Mouse (Mus musculus): ENCODE measurements around the gene Syt11. TPM values are rescaled to one million over a fixed set of nuclear protein-coding genes. Genes with fewer than 3 reads are reported as not detected.
"Not testable (repeated sequence)": the region's sequence is repeated elsewhere in the genome, so short reads cannot be mapped to it uniquely, and the experiment has no call there.

Gene Syt11
- 4.7 and 5.2 TPM in 2 replicates for polyA plus RNA-seq (2014; fragmentation: Nextera tagmentation; extraction: Ambion mirVana)

DNA sequence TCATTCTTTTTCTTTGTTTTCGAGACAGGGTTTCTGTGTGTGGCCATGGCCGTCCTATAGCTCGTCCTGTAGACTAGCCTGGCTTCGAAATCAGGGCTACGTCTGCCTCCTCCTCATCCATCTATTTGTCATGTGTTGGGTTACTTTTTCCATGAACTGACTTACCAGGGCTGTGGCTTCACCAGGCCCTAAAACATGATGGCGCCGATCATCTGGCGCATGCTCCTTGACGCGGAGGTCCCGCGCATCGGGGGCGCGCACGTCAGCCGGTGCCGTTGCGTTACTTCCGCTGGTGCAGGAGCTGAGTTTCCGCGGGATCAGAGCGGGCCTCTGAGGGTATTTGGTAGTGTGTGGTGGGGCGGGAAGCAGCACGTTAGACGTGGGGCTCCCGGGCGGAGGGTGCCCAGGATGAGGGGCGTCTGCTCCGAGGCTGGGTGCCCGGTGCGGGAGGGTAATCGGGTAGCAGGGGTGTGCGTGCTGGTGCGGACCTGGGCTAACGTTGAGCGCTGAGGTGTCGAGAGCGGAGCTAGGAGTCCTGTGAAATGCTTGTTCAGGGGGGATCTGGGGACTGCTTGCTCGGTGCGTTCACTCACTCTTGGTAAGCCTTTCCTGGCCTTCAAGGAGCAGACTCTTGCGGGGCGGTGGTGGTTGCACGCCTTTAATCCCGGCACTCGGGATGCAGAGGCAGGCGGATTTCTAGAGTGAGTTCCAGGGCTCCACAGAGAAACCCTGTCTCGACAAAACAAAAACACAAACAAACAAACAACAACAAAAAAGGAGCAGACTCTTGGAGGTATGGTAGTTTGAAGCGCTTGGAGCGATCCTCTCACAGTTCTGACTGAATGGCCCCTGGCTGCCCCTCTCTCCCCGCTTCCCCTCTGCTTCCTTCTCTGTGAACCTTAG lies at the start of gene Syt11:
Syt11 (minus strand) TSS at position 226 of the 903 bp plus-strand sequence.
- Histone ChIP-seq H3K9ac (ENCODE audit: low read depth, low read length) (peak within 1 kb of the TSS; percentile 57), H3K27ac (ENCODE audit: low read depth, low read length) (peak within 1 kb of the TSS; percentile 62; the same call in 1 of the 2 replicates)

DNA sequence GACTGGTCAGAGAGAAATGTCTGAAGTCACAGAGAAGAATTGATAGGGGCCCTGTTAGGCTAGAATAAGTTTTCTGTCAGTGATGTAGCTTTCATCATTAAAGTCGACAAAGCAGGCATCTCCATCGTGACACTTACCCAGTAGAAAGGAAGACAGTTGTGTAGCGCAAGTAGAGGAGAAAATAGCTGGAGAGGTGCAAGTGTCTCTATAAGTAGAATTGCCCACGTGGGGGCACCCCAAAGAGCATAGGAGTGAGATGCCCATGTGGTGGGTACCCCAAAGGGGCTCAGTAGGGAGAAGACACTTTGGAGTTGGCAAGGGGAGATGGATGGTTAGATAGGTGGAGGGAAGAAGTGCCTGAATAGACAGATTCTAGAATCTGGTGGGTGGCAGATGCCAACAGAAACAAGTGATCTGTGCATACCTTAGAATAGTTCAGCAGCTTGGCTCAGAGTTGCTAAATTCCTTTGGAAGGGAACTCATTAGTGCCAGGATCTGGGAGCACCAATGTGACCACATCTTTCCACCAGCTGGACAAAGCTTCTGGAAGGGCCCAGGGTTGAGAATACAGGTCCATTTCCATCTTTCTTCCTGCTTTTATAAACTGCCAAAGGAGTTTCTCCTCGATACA lies 29.1 kb upstream of the Syt11 start:
- Histone ChIP-seq H3K36me3 (ENCODE audit: control insufficient read depth, insufficient read depth, low read length) (peaks cover 2% of the 10 kb centered on the region; the same call in 1 of the 2 replicates), H3K9ac (ENCODE audit: low read depth, low read length) (no peak overlapping the region), H3K27me3 (replicated peaks; ENCODE audit: control insufficient read depth, insufficient read depth, low read length) (no peaks in the 10 kb centered on the region), H3K27ac (ENCODE audit: low read depth, low read length) (no peak overlapping the region), H3K4me1 (replicated peaks; ENCODE audit: control insufficient read depth, insufficient read depth, low read length) (no peaks in the 10 kb centered on the region), H3K4me3 (ENCODE audit: low read depth, low read length) (no peak overlapping the region), H3K4me2 (no peak overlapping the region), H3K9me3 (ENCODE audit: control insufficient read depth, low read length) (no peaks in the 10 kb centered on the region)
- 88% methylated on average over 5 of the region's 5 CpGs for WGBS
- DNase-seq (ENCODE audit: low spot score) = no peak
- no peak for ATAC-seq (replicated peaks; ENCODE audit: low FRiP score)

More for the DNA sequence above, at the start of gene Syt11:
- not testable (repeated sequence) for H3K9me3 ChIP-seq (ENCODE audit: control insufficient read depth, low read length); H3K4me1 ChIP-seq (replicated peaks; ENCODE audit: control insufficient read depth, insufficient read depth, low read length); H3K27me3 ChIP-seq (replicated peaks; ENCODE audit: control insufficient read depth, insufficient read depth, low read length); H3K36me3 ChIP-seq (ENCODE audit: control insufficient read depth, insufficient read depth, low read length)
- DNase-seq (ENCODE audit: low spot score) (peak; percentile 46), ATAC-seq (replicated peaks; ENCODE audit: low FRiP score) (peak; percentile 82)
- WGBS = 5% methylated on average over 33 of the region's 51 CpGs
- H3K4me3 ChIP-seq (ENCODE audit: low read depth, low read length) = peak within 1 kb of the TSS; percentile 51
- peak within 1 kb of the TSS; percentile 61 for H3K4me2 ChIP-seq

- not testable (repeated sequence) for ATAC-seq (replicated peaks; ENCODE audit: low FRiP score)
- 80% methylated on average over 6 of the region's 6 CpGs for WGBS
Measured at GRCm38 (mm10) chr3:88797507-88797906, 22.5 kb upstream of the Syt11 start.

DNA sequence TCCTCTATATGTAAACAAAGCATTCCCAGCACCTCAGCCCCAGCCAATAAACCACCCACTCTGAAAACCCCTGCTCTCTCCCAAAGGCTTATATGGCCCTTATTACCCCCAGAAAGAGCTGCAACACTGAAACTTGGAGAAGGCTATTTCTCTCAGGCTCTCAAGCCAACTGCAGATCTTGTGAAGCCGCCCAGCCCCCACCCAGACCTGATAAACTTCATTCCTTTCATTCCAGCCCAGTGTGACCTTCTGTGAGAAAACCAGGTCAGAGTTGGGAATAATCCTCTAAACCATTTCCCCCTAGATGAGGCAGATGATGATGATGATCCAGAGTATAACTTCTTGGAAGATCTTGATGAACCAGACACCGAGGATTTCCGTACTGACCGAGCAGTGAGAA lies 13.1 kb upstream of the Syt11 start:
- WGBS = 100% methylated on average over 1 of the region's 4 CpGs
- H3K9me3 ChIP-seq (ENCODE audit: control insufficient read depth, low read length); DNase-seq (ENCODE audit: low spot score): not testable (repeated sequence)

More at GRCm38 (mm10) chr3:88797507-88797906, 22.5 kb upstream of the Syt11 start:
- H3K36me3 ChIP-seq (ENCODE audit: control insufficient read depth, insufficient read depth, low read length); H3K4me2 ChIP-seq; H3K27me3 ChIP-seq (replicated peaks; ENCODE audit: control insufficient read depth, insufficient read depth, low read length); H3K27ac ChIP-seq (ENCODE audit: low read depth, low read length); H3K9ac ChIP-seq (ENCODE audit: low read depth, low read length); H3K9me3 ChIP-seq (ENCODE audit: control insufficient read depth, low read length); H3K4me1 ChIP-seq (replicated peaks; ENCODE audit: control insufficient read depth, insufficient read depth, low read length); DNase-seq (ENCODE audit: low spot score); H3K4me3 ChIP-seq (ENCODE audit: low read depth, low read length): not testable (repeated sequence)

GRCm38 (mm10) chr3:88786805-88787204 lies 11.8 kb upstream of the Syt11 start:
- H3K9me3 ChIP-seq (ENCODE audit: control insufficient read depth, low read length); H3K4me1 ChIP-seq (replicated peaks; ENCODE audit: control insufficient read depth, insufficient read depth, low read length); H3K27me3 ChIP-seq (replicated peaks; ENCODE audit: control insufficient read depth, insufficient read depth, low read length); H3K9ac ChIP-seq (ENCODE audit: low read depth, low read length); ATAC-seq (replicated peaks; ENCODE audit: low FRiP score); H3K4me2 ChIP-seq; H3K4me3 ChIP-seq (ENCODE audit: low read depth, low read length); DNase-seq (ENCODE audit: low spot score); H3K36me3 ChIP-seq (ENCODE audit: control insufficient read depth, insufficient read depth, low read length); H3K27ac ChIP-seq (ENCODE audit: low read depth, low read length): not testable (repeated sequence)
- no CpG with 5 or more reads among the region's 8 CpGs for WGBS

More for the DNA sequence above, 13.1 kb upstream of the Syt11 start:
- H3K4me3 ChIP-seq (ENCODE audit: low read depth, low read length); H3K9ac ChIP-seq (ENCODE audit: low read depth, low read length); H3K27ac ChIP-seq (ENCODE audit: low read depth, low read length); H3K4me1 ChIP-seq (replicated peaks; ENCODE audit: control insufficient read depth, insufficient read depth, low read length); H3K27me3 ChIP-seq (replicated peaks; ENCODE audit: control insufficient read depth, insufficient read depth, low read length); ATAC-seq (replicated peaks; ENCODE audit: low FRiP score); H3K4me2 ChIP-seq; H3K36me3 ChIP-seq (ENCODE audit: control insufficient read depth, insufficient read depth, low read length): not testable (repeated sequence)

DNA sequence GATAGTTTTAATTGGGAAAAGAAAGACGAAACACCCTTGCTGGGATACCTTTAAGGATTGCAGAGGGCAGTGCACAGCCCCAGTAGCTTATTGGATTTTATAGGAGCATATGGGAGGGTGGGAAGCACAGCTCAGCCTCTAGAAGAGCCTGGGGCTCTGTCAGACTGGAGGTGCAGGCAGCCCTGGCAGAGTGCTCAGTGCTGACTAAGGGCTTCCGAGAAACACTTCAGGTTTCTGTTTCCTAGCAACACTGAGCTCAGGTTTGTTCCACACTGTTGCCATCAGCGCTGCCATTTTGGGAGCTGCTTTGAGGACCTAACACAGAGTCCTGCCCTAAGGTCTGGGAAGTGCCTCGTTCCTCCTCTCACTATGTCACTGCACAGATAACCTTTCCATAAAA lies 11.4 kb upstream of the Syt11 start:
- H3K9me3 ChIP-seq (ENCODE audit: control insufficient read depth, low read length); H3K27ac ChIP-seq (ENCODE audit: low read depth, low read length); H3K36me3 ChIP-seq (ENCODE audit: control insufficient read depth, insufficient read depth, low read length); H3K4me3 ChIP-seq (ENCODE audit: low read depth, low read length); H3K4me1 ChIP-seq (replicated peaks; ENCODE audit: control insufficient read depth, insufficient read depth, low read length); H3K4me2 ChIP-seq; DNase-seq (ENCODE audit: low spot score); H3K9ac ChIP-seq (ENCODE audit: low read depth, low read length); H3K27me3 ChIP-seq (replicated peaks; ENCODE audit: control insufficient read depth, insufficient read depth, low read length); ATAC-seq (replicated peaks; ENCODE audit: low FRiP score): not testable (repeated sequence)
- 83% methylated on average over 1 of the region's 4 CpGs for WGBS

DNA sequence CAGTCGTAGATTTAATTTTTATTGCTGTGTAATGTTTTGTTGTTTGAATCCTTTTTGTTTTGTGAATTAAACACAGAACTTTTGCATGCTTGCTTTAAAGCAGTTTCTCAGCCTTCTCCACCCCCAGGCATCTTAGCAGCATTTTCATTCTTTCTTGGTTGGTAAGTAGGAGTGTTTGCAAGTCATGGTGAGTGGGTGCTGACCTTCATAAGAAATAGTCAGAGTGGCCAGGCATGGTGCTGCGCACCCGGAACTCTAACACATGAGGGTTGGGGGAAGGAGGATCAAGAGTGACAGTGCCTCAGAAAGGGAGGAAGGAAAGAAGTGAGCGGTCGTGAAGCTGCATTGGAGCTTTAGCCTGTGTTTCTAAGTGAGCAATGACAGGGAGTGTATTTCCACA lies 9.9 kb upstream of the Syt11 start:
- WGBS = 92% methylated on average over 5 of the region's 5 CpGs
- ATAC-seq (replicated peaks; ENCODE audit: low FRiP score) (no peak), DNase-seq (ENCODE audit: low spot score) (no peak)

DNA sequence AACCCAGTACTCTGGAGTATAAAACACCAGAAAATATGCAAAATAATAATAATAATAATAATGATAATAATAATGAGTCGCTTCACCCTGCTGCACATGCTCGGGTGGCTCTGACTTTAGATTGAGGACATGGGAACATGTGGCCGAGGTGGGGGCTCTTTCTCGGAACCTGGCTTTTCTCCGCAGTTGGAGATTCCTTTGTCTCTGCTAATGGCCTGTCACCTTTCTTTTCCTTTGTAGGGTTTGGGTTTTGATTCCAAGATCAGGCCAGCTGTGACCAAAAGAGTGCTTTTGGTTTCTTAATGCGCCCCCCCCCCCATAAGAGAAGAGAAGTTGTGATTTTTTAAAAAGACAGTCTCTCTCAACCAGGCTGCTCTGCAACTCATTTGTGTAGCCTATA lies 1.8 kb downstream of the Syt11 start:
- DNase-seq (ENCODE audit: low spot score); H3K36me3 ChIP-seq (ENCODE audit: control insufficient read depth, insufficient read depth, low read length); H3K4me3 ChIP-seq (ENCODE audit: low read depth, low read length); H3K4me1 ChIP-seq (replicated peaks; ENCODE audit: control insufficient read depth, insufficient read depth, low read length); H3K4me2 ChIP-seq; H3K27ac ChIP-seq (ENCODE audit: low read depth, low read length); H3K9ac ChIP-seq (ENCODE audit: low read depth, low read length); ATAC-seq (replicated peaks; ENCODE audit: low FRiP score); H3K9me3 ChIP-seq (ENCODE audit: control insufficient read depth, low read length); H3K27me3 ChIP-seq (replicated peaks; ENCODE audit: control insufficient read depth, insufficient read depth, low read length): not testable (repeated sequence)
- 80% methylated on average over 6 of the region's 6 CpGs for WGBS

More for the DNA sequence above, 9.9 kb upstream of the Syt11 start:
- no peaks in the 10 kb centered on the region for H3K27me3 ChIP-seq (replicated peaks; ENCODE audit: control insufficient read depth, insufficient read depth, low read length)
- no peak overlapping the region for H3K27ac ChIP-seq (ENCODE audit: low read depth, low read length)
- peaks cover 5% of the 10 kb centered on the region; the same call in 1 of the 2 replicates for H3K36me3 ChIP-seq (ENCODE audit: control insufficient read depth, insufficient read depth, low read length)
- H3K4me2 ChIP-seq = no peak overlapping the region
- no peak overlapping the region for H3K9ac ChIP-seq (ENCODE audit: low read depth, low read length)
- no peaks in the 10 kb centered on the region for H3K4me1 ChIP-seq (replicated peaks; ENCODE audit: control insufficient read depth, insufficient read depth, low read length)
- no peaks in the 10 kb centered on the region for H3K9me3 ChIP-seq (ENCODE audit: control insufficient read depth, low read length)
- no peak overlapping the region for H3K4me3 ChIP-seq (ENCODE audit: low read depth, low read length)

Data from liver, embryonic 11.5 days (tissue).